Mouse (Mus musculus): ENCODE measurements around the gene Gm45021.

Gene Gm45021

GRCm38 (mm10) chr6:48589194-48589750 lies at the start of gene Gm45021:
TSS of gene Gm45021 (plus strand) at chr6:48589610.
- DNase-seq (ENCODE audit: low spot score), result no peak

GRCm38 (mm10) chr6:48539860-48540259 lies 49.5 kb upstream of the Gm45021 start:
- DNase-seq (ENCODE audit: low spot score), result no peak

- DNase-seq (ENCODE audit: low spot score), result no peak
These were observed 48.7 kb upstream of the Gm45021 start for GRCm38 (mm10) chr6:48540721-48541120.

GRCm38 (mm10) chr6:48541560-48542450 lies 47.6 kb upstream of the Gm45021 start:
- DNase-seq (ENCODE audit: low spot score), result peak; percentile 83

GRCm38 (mm10) chr6:48542631-48543030 lies 46.8 kb upstream of the Gm45021 start:
- no peak for DNase-seq (ENCODE audit: low spot score)

- no peak for DNase-seq (ENCODE audit: low spot score)
These were observed 44.2 kb upstream of the Gm45021 start for GRCm38 (mm10) chr6:48545251-48545650.

- DNase-seq (ENCODE audit: low spot score), result peak; percentile 71
These were observed 43.1 kb upstream of the Gm45021 start for GRCm38 (mm10) chr6:48546271-48546670.

- no peak for DNase-seq (ENCODE audit: low spot score)
These were observed 42.6 kb upstream of the Gm45021 start for GRCm38 (mm10) chr6:48546858-48547257.

- DNase-seq (ENCODE audit: low spot score), result no peak
These were observed 41.1 kb upstream of the Gm45021 start for GRCm38 (mm10) chr6:48548314-48548713.

GRCm38 (mm10) chr6:48552918-48553317 lies 36.5 kb upstream of the Gm45021 start:
- peak; percentile 54 for DNase-seq (ENCODE audit: low spot score)

- DNase-seq (ENCODE audit: low spot score), result no peak
These were observed 35.6 kb upstream of the Gm45021 start for GRCm38 (mm10) chr6:48553819-48554218.

- DNase-seq (ENCODE audit: low spot score), result peak; percentile 95
These were observed 34.9 kb upstream of the Gm45021 start, which contains the start of gene Lrrc61 for GRCm38 (mm10) chr6:48554280-48555103. TSS of gene Lrrc61 (plus strand) at chr6:48554796.

- DNase-seq (ENCODE audit: low spot score), result peak; percentile 91
These were observed 34.1 kb upstream of the Gm45021 start for GRCm38 (mm10) chr6:48555104-48555890.

GRCm38 (mm10) chr6:48555956-48556355 lies 33.5 kb upstream of the Gm45021 start:
- DNase-seq (ENCODE audit: low spot score), result no peak

- DNase-seq (ENCODE audit: low spot score), result no peak
These were observed 23.6 kb upstream of the Gm45021 start for GRCm38 (mm10) chr6:48565693-48566310.

GRCm38 (mm10) chr6:48566312-48566711 lies 23.1 kb upstream of the Gm45021 start:
- DNase-seq (ENCODE audit: low spot score), result no peak

GRCm38 (mm10) chr6:48568036-48568984 lies 21.1 kb upstream of the Gm45021 start:
- DNase-seq (ENCODE audit: low spot score), result no peak

- no peak for DNase-seq (ENCODE audit: low spot score)
These were observed 20.2 kb upstream of the Gm45021 start for GRCm38 (mm10) chr6:48569065-48569807.

- no peak for DNase-seq (ENCODE audit: low spot score)
These were observed 17.4 kb upstream of the Gm45021 start for GRCm38 (mm10) chr6:48572014-48572413.

All from embryo, embryonic 10.5 days (tissue).